Mouse (Mus musculus): ENCODE measurements at regions not wholly inside any gene's neighbourhood (a gene's known extent, or its start where the extent isn't known, plus 50 kb on each side); places are given as distances from the start of the nearest gene placed in this dataset.

- no peak for DNase-seq (ENCODE audit: low spot score)
- WGBS = 77% methylated on average over 3 of the region's 3 CpGs
- H3K4me2 ChIP-seq (ENCODE audit: low read depth, severe bottlenecking) = no peak overlapping the region
Measured at GRCm38 (mm10) chr9:88274681-88275336, 52.2 kb upstream of the Nt5e start.

GRCm38 (mm10) chr9:88276023-88276568 lies 50.9 kb upstream of the Nt5e start:
- Histone ChIP-seq H3K4me2 (ENCODE audit: low read depth, severe bottlenecking) (no peak overlapping the region), H3K36me3 (ENCODE audit: control insufficient read depth, insufficient read depth, low read length) (no peaks in the 10 kb centered on the region), H3K4me1 (ENCODE audit: control insufficient read depth, insufficient read depth, low read length) (no peaks in the 10 kb centered on the region), H3K9ac (ENCODE audit: low read length) (no peak overlapping the region), H3K4me3 (ENCODE audit: low read depth, low read length) (no peak overlapping the region), H3K27me3 (ENCODE audit: control insufficient read depth, insufficient read depth, low read length) (no peaks in the 10 kb centered on the region), H3K9me3 (ENCODE audit: control insufficient read depth, low read length) (no peaks in the 10 kb centered on the region), H3K27ac (replicated peaks; ENCODE audit: low read depth, low read length) (no peak overlapping the region)
- DNase-seq (ENCODE audit: low spot score) = no peak
- ATAC-seq (ENCODE audit: insufficient number of reproducible peaks, low FRiP score, low TSS enrichment, low read depth) = no peak
- WGBS = 89% methylated on average over 3 of the region's 3 CpGs

More at GRCm38 (mm10) chr9:88274681-88275336, 52.2 kb upstream of the Nt5e start:
- Histone ChIP-seq H3K27me3 (ENCODE audit: control insufficient read depth, insufficient read depth, low read length) (no peaks in the 10 kb centered on the region), H3K9me3 (ENCODE audit: control insufficient read depth, low read length) (no peaks in the 10 kb centered on the region), H3K27ac (replicated peaks; ENCODE audit: low read depth, low read length) (no peak overlapping the region), H3K36me3 (ENCODE audit: control insufficient read depth, insufficient read depth, low read length) (no peaks in the 10 kb centered on the region), H3K4me1 (ENCODE audit: control insufficient read depth, insufficient read depth, low read length) (no peaks in the 10 kb centered on the region), H3K9ac (ENCODE audit: low read length) (no peak overlapping the region), H3K4me3 (ENCODE audit: low read depth, low read length) (no peak overlapping the region)
- ATAC-seq (ENCODE audit: insufficient number of reproducible peaks, low FRiP score, low TSS enrichment, low read depth) = no peak

DNA sequence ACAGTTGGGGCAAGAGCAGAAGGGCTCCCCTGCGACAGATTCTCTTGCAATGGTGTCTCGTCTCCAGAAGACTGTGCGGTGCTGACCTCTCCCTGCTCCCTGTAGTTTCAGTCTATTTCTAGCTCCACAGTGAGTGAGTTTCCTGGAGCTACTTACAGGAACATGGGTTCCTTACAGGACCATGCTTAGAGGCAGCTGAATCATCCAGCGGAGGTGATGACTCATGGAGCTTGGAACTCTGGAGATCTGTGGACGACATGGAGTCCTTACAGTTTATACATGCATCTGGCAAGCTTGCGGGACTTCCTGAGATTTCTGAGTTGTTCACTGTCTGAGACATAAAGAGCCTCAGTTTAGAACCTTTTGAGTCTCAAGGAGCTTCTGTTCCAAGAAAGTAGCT lies 50.0 kb upstream of the Nt5e start:
- no peak overlapping the region for H3K4me3 ChIP-seq (ENCODE audit: low read depth, low read length)
- H3K4me1 ChIP-seq (ENCODE audit: control insufficient read depth, insufficient read depth, low read length) = no peaks in the 10 kb centered on the region
- H3K4me2 ChIP-seq (ENCODE audit: low read depth, severe bottlenecking) = no peak overlapping the region
- WGBS = 89% methylated on average over 6 of the region's 6 CpGs
- H3K27me3 ChIP-seq (ENCODE audit: control insufficient read depth, insufficient read depth, low read length) = no peaks in the 10 kb centered on the region
- no peak overlapping the region for H3K9ac ChIP-seq (ENCODE audit: low read length)
- H3K27ac ChIP-seq (replicated peaks; ENCODE audit: low read depth, low read length) = no peak overlapping the region
- no peak for DNase-seq (ENCODE audit: low spot score)
- no peaks in the 10 kb centered on the region for H3K36me3 ChIP-seq (ENCODE audit: control insufficient read depth, insufficient read depth, low read length)
- no peak for ATAC-seq (ENCODE audit: insufficient number of reproducible peaks, low FRiP score, low TSS enrichment, low read depth)
- H3K9me3 ChIP-seq (ENCODE audit: control insufficient read depth, low read length) = no peaks in the 10 kb centered on the region

All from limb, embryonic 11.5 days (tissue).